Mouse (Mus musculus): ENCODE data around the gene Pelp1. TPM values are rescaled to one million over a fixed set of nuclear protein-coding genes. Genes with fewer than 3 reads are reported as not detected.
"Not testable (repeated sequence)": the region's sequence is repeated elsewhere in the genome, so short reads cannot be mapped to it uniquely, and the experiment has no call there.

Gene Pelp1
- polyA plus RNA-seq, 1 experiment from 2014 or later = 29.9 TPM

DNA sequence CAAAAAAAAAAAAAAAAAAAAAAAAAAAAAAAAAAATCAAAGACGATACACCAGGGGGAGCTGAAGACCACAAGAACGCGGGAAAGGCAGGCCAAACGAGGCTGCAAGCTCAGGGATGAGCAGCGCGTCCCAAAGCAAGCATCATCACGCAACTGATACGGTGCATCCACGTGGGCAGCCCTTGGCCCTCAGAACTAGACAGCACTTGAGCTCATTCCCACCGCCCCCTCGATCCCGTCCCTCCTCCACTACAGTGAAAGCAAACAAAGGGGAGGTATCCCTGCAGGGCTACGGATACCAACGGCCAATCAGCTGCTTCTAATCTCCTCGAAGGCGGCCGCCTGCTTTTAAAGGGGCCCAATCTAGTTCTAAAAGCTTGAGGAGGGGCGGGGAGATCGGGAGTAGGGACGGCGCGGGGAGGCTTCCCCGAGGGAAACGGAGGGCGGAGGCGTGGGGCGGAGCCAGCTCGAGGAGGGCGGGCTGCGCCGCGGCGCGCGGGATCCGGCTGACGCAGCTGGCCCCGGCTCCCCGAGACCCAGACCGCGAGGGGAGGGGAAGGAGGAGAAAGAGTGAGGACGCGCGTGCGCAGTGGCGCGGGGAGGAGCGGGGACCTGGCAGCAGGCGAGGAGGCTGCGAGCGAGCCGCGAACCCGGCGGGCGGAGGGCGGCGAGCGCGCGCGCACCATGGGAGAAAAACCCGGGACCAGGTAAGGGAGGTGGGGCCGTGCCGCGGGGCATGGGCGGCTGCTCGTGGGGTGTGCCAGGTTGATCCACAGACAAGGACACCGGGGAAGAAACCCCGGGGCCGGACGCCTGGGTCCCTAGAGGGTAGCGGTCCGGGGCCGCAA, 22.4 kb upstream of the Pelp1 start, which contains the start of gene Arrb2:
Arrb2 (plus strand) TSS at position 588 of the 847 bp plus-strand sequence.
- H3K4me1 ChIP-seq (replicated peaks; ENCODE audit: control insufficient read depth, insufficient read depth, low read length) = peaks cover 13% of the 10 kb centered on the region
- peak within 1 kb of the TSS; percentile 91 for H3K27ac ChIP-seq
- H3K36me3 ChIP-seq (replicated peaks; ENCODE audit: control insufficient read depth, insufficient read depth) = peaks cover 19% of the 10 kb centered on the region
- peak within 1 kb of the TSS; percentile 71 for H3K4me2 ChIP-seq (replicated peaks)
- peak within 1 kb of the TSS; percentile 88 for H3K9ac ChIP-seq
- H3K9me3 ChIP-seq (ENCODE audit: control insufficient read depth, low read length) = no peaks in the 10 kb centered on the region
- 1% methylated on average over 75 of the region's 75 CpGs for whole genome bisulfite sequencing
- H3K27me3 ChIP-seq (ENCODE audit: control insufficient read depth, insufficient read depth, low read length) = no peaks in the 10 kb centered on the region
- peak within 1 kb of the TSS; percentile 77 for H3K4me3 ChIP-seq (replicated peaks; ENCODE audit: low read length)
- ATAC-seq (ENCODE audit: low FRiP score) = peak; percentile 96
- peak; percentile 98 for DNase-seq (ENCODE audit: low spot score)

DNA sequence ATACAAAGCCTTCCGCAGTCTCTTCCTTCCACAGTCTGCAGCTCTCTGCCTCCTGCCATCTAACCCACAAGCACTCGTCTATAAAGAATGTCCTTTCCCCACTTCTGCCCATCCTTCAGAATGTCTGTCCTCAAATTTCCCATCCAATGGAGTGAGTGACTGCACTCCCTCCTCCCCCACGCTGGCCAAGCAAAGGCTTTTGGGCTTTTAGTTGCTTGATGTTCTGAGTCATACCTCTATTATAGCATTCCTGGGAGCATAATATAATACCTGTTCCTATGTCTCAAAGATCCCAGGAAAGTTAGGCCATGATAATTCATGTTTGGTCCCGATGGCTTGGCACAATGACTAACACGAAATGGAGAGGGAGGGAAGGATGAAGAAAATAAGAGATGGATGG, 21.7 kb upstream of the Pelp1 start:
- H3K27me3 ChIP-seq (ENCODE audit: control insufficient read depth, insufficient read depth, low read length) = no peaks in the 10 kb centered on the region
- DNase-seq (ENCODE audit: low spot score) (no peak), ATAC-seq (ENCODE audit: low FRiP score) (no peak)
- H3K27ac ChIP-seq = peak overlapping the region; percentile 91
- peaks cover 13% of the 10 kb centered on the region for H3K4me1 ChIP-seq (replicated peaks; ENCODE audit: control insufficient read depth, insufficient read depth, low read length)
- 23% methylated on average over 5 of the region's 5 CpGs for WGBS
- H3K4me2 ChIP-seq (replicated peaks) = peak overlapping the region; percentile 71
- H3K9me3 ChIP-seq (ENCODE audit: control insufficient read depth, low read length) = no peaks in the 10 kb centered on the region
- H3K9ac ChIP-seq = peak overlapping the region; percentile 88
- peaks cover 12% of the 10 kb centered on the region for H3K36me3 ChIP-seq (replicated peaks; ENCODE audit: control insufficient read depth, insufficient read depth)
- peak overlapping the region; percentile 77 for H3K4me3 ChIP-seq (replicated peaks; ENCODE audit: low read length)

DNA sequence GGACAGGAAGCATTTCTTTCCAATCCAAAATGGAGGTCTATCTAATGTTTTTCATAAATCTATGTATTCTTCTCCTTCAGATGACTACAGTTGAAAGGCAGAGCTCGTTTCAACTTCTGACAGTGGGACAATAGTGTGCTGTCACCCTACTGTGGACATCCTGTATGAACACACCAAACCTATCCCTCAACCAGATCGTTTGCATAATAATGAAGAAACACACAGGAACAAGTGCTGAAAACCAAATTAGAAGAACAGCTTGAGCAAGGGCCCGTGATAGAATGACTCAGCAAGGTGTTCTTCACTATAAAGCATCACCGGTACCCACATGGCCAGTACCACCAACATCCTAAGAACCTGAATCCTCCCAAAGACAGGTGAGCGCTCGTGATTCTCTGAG, 16.8 kb upstream of the Pelp1 start:
- not testable (repeated sequence) for DNase-seq (ENCODE audit: low spot score); H3K27me3 ChIP-seq (ENCODE audit: control insufficient read depth, insufficient read depth, low read length); H3K4me2 ChIP-seq (replicated peaks); ATAC-seq (ENCODE audit: low FRiP score); H3K4me3 ChIP-seq (replicated peaks; ENCODE audit: low read length); H3K4me1 ChIP-seq (replicated peaks; ENCODE audit: control insufficient read depth, insufficient read depth, low read length); H3K36me3 ChIP-seq (replicated peaks; ENCODE audit: control insufficient read depth, insufficient read depth); H3K9ac ChIP-seq; H3K27ac ChIP-seq; H3K9me3 ChIP-seq (ENCODE audit: control insufficient read depth, low read length)
- 74% methylated on average over 6 of the region's 6 CpGs for WGBS

DNA sequence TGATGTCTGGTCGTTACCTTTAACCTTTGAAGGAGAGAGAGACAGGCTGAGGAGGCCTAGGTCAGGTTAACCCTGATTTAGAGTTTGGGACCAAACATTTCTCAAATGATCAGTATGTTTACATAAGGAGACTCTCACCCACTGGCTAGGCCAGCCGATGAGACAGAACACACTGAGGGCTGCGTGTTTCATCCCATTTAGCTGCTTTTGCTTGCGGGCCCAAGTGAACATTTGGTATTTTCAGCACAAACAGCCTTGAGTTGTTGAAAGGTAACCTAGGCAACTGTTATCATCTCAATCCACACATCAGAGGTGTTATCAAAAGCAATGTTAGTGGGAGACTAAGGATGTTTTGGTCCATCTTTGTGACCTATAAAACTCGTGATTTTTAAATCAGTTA, 9.7 kb upstream of the Pelp1 start:
- Histone ChIP-seq H3K27ac (no peak overlapping the region), H3K4me2 (replicated peaks) (no peak overlapping the region), H3K9ac (no peak overlapping the region), H3K9me3 (ENCODE audit: control insufficient read depth, low read length) (no peaks in the 10 kb centered on the region), H3K36me3 (replicated peaks; ENCODE audit: control insufficient read depth, insufficient read depth) (no peaks in the 10 kb centered on the region), H3K4me1 (replicated peaks; ENCODE audit: control insufficient read depth, insufficient read depth, low read length) (no peaks in the 10 kb centered on the region), H3K27me3 (ENCODE audit: control insufficient read depth, insufficient read depth, low read length) (no peaks in the 10 kb centered on the region), H3K4me3 (replicated peaks; ENCODE audit: low read length) (no peak overlapping the region)
- no peak for ATAC-seq (ENCODE audit: low FRiP score)
- WGBS = 78% methylated on average over 5 of the region's 5 CpGs
- DNase-seq (ENCODE audit: low spot score) = no peak

DNA sequence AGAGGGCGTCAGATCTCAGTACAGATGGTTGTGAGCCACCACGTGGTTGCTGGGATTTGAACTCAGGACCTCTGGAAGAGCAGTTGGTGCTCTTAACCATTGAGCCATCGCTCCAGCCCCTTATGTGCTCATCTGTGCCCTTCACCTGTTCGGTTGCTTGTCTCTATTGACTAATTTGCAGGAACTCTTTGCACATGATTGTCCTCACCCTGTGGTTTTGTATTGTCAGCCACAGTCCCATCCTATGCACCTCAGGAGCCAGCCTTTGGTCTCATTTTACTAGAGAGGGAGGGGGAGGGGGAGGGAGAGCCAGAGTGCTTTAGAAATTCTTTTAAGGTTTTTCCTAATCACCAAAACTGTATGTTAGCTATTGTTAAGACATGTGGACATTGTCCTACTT, 8.4 kb upstream of the Pelp1 start:
- Histone ChIP-seq H3K9ac (no peak overlapping the region), H3K9me3 (ENCODE audit: control insufficient read depth, low read length) (no peaks in the 10 kb centered on the region), H3K4me2 (replicated peaks) (no peak overlapping the region), H3K27ac (no peak overlapping the region), H3K27me3 (ENCODE audit: control insufficient read depth, insufficient read depth, low read length) (no peaks in the 10 kb centered on the region), H3K36me3 (replicated peaks; ENCODE audit: control insufficient read depth, insufficient read depth) (no peaks in the 10 kb centered on the region), H3K4me3 (replicated peaks; ENCODE audit: low read length) (no peak overlapping the region), H3K4me1 (replicated peaks; ENCODE audit: control insufficient read depth, insufficient read depth, low read length) (no peaks in the 10 kb centered on the region)
- ATAC-seq (ENCODE audit: low FRiP score) = no peak
- 66% methylated on average over 4 of the region's 4 CpGs for WGBS
- no peak for DNase-seq (ENCODE audit: low spot score)

DNA sequence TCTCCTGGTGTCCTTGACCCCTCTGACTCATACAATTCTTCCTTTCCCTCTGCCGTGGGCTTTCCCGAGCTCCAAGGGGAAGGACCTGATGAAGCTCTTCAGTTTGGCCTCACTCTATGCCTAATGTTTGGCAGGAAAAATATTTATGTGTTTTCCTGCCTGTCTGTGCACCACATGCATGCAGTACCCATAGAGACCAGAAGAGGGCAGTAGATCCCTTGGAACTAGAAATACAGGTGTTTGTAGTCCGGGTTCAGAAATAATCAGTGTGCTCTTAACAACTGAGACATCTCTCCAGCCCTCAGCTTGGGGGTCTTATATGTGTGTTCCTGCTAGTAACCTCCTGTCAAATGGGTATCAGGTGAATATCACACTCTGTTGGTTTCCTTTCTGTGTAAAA, 4.1 kb upstream of the Pelp1 start:
- WGBS = 6% methylated on average over 3 of the region's 3 CpGs
- peaks cover 5% of the 10 kb centered on the region for H3K4me1 ChIP-seq (replicated peaks; ENCODE audit: control insufficient read depth, insufficient read depth, low read length)
- no peak overlapping the region for H3K9ac ChIP-seq
- H3K4me2 ChIP-seq (replicated peaks) = no peak overlapping the region
- no peak overlapping the region for H3K4me3 ChIP-seq (replicated peaks; ENCODE audit: low read length)
- ATAC-seq (ENCODE audit: low FRiP score) (no peak), DNase-seq (ENCODE audit: low spot score) (peak; percentile 90)
- H3K27me3 ChIP-seq (ENCODE audit: control insufficient read depth, insufficient read depth, low read length) = no peaks in the 10 kb centered on the region
- H3K36me3 ChIP-seq (replicated peaks; ENCODE audit: control insufficient read depth, insufficient read depth) = no peaks in the 10 kb centered on the region
- H3K9me3 ChIP-seq (ENCODE audit: control insufficient read depth, low read length) = no peaks in the 10 kb centered on the region
- no peak overlapping the region for H3K27ac ChIP-seq

DNA sequence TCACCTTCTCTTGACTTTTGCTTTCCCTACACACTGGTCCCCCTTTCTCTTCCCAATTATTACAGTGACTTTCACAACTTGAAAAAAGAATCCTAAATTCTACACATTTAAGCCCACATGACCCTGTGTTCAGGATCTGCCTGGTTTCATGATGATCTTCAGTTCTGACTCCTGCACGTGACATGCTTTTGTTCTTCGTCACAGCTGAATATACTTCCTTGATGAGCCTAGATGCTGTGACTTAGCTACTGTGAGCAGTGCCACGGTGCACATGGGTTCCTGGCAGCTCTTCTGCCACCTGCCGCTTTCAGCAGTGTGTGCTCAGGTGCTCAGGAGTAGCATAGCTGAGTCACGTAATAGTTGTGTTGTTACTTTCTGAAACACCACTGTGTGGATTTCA, 2.8 kb upstream of the Pelp1 start:
- Histone ChIP-seq H3K4me2 (replicated peaks) (no peak overlapping the region), H3K4me1 (replicated peaks; ENCODE audit: control insufficient read depth, insufficient read depth, low read length) (peaks cover 17% of the 10 kb centered on the region), H3K4me3 (replicated peaks; ENCODE audit: low read length) (no peak overlapping the region), H3K27me3 (ENCODE audit: control insufficient read depth, insufficient read depth, low read length) (no peaks in the 10 kb centered on the region), H3K9me3 (ENCODE audit: control insufficient read depth, low read length) (no peaks in the 10 kb centered on the region), H3K36me3 (replicated peaks; ENCODE audit: control insufficient read depth, insufficient read depth) (no peaks in the 10 kb centered on the region), H3K9ac (no peak overlapping the region), H3K27ac (no peak overlapping the region)
- DNase-seq (ENCODE audit: low spot score) (no peak), ATAC-seq (ENCODE audit: low FRiP score) (no peak)
- 79% methylated on average over 5 of the region's 5 CpGs for WGBS

DNA sequence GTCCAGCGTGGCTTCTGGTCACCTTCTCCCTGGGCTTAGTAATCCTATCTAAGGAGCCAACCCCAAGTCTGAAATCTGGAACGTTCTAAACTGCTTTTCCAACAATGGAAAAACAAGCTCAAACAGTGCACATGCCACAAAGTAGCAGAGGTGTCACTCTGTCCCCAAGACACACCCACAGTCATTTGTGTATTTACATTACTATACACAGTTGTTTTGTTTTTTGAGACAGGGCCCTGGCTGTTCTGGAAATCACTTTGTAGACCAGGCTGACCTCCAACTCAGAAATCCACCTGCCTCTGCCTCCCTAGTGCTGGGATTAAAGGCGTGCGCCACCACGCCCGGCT, 439 bp upstream of the Pelp1 start:
- Histone ChIP-seq H3K36me3 (replicated peaks; ENCODE audit: control insufficient read depth, insufficient read depth) (peaks cover 3% of the 10 kb centered on the region; the same call in 1 of the 2 replicates), H3K4me1 (replicated peaks; ENCODE audit: control insufficient read depth, insufficient read depth, low read length) (peaks cover 17% of the 10 kb centered on the region), H3K27me3 (ENCODE audit: control insufficient read depth, insufficient read depth, low read length) (no peaks in the 10 kb centered on the region), H3K9ac (peak overlapping the region; percentile 95), H3K4me3 (replicated peaks; ENCODE audit: low read length) (peak overlapping the region; percentile 90), H3K4me2 (replicated peaks) (peak overlapping the region; percentile 94), H3K27ac (peak overlapping the region; percentile 39), H3K9me3 (ENCODE audit: control insufficient read depth, low read length) (no peaks in the 10 kb centered on the region)
- DNase-seq (ENCODE audit: low spot score) (no peak), ATAC-seq (ENCODE audit: low FRiP score) (no peak)
- 63% methylated on average over 6 of the region's 6 CpGs for WGBS

DNA sequence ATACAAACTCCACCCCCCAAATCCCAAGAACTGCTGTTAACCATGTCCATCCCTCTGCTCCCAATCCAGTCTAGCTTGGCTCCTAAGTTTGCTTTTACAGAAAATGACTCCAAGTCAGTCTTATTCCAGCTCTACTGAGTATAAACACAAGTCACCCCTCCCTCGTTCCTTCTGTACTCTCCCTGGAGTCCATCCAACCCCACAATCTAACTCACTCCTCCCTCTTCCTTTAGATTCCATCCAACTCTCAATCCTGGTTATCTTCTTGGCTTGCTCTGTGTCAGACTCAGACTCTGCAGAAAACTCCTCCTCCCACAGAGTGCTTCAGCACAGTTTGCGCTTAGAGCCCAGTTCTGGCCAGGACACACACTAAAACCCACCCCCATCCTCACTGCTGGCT, 6.2 kb downstream of the Pelp1 start:
- Histone ChIP-seq H3K4me2 (replicated peaks) (no peak overlapping the region), H3K4me3 (replicated peaks; ENCODE audit: low read length) (no peak overlapping the region), H3K27ac (no peak overlapping the region), H3K9me3 (ENCODE audit: control insufficient read depth, low read length) (no peaks in the 10 kb centered on the region), H3K27me3 (ENCODE audit: control insufficient read depth, insufficient read depth, low read length) (no peaks in the 10 kb centered on the region), H3K4me1 (replicated peaks; ENCODE audit: control insufficient read depth, insufficient read depth, low read length) (peaks cover 8% of the 10 kb centered on the region), H3K36me3 (replicated peaks; ENCODE audit: control insufficient read depth, insufficient read depth) (peaks cover 59% of the 10 kb centered on the region), H3K9ac (no peak overlapping the region)
- 91% methylated on average over 2 of the region's 2 CpGs for WGBS
- no peak for ATAC-seq (ENCODE audit: low FRiP score)
- no peak for DNase-seq (ENCODE audit: low spot score)

Data from hindbrain, embryonic 14.5 days (tissue).